Mouse (Mus musculus) kidney, adult 2 months (tissue): ENCODE data around the gene Leng1.
A peak's percentile ranks its signal among the peaks of the same experiment; 100 is the strongest.

Experiments used
- CTCF ChIP-seq: fragments of 200-500 bp; conservative IDR thresholded peaks from 2 replicates; pipeline ENCODE4 v1.5.1; 2011; ENCODE audit warnings: low read depth, mild to moderate bottlenecking, control low read depth, low read length, moderate library complexity, mixed read lengths; ENCODE audit not compliant: insufficient read depth, insufficient read length
- POLR2A ChIP-seq: fragments of 200-500 bp; IDR thresholded peaks from one replicate; pipeline ENCODE4 v1.6.1; 2011; ENCODE audit warnings: low read depth, low read length, control low read depth

DNA sequence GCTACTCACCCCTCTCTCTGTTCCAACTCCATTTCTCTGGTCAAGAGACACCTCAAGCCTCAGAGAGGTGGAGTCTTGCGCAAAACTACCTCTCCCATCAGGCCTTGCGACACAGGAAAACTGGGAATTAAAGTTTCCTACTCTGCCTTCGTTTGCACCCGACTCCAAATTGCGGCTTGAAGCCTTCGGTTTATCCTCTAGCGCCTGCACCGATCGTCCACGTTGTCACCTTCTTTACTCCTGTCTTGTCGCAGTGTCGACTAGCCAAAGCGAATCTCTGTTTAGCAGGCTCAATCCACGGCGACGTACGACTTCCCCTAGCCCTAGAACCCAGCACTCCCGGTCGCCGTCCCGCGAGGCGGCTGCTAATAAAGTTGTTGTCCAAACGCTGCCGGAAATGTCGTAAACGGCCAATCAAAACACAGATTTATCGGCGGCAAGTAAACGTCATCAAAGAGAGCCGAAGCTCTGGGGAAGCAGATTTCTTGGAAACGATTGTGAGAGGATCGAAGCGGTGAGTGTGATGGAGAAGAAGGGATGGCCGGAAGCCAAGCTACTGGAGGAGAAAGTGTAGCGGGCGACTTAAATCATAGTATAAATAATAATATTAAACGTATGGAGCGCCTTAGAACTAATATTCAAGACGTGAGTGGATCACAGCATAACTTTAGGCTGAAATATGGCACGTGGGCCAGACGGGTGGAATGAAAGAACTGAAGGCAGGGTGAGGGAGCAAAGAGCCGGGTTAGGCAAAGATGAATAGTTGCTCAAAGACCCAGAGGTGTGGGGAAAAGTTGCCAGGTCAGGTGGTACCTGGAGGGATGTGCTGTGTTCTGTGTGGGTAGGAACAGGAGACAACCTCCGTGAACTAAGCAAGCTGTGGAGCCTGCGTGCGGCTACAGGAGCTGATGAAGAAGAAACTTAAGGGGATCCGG, 35.8 kb downstream of the Leng1 start, which contains the start of the genes Tfpt and Prpf31:
- TF ChIP-seq POLR2A = peak; percentile 13
- TF ChIP-seq CTCF = no peak
